Mouse (Mus musculus) brain, embryonic 14.5 days (tissue): ENCODE data around the gene Batf3.

Experiments used
- CTCF ChIP-seq: fragments of 200-500 bp; IDR thresholded peaks from 2 replicates; pipeline ENCODE4 v1.5.1; 2012; ENCODE audit warnings: inconsistent platforms, mild to moderate bottlenecking, moderate library complexity, borderline replicate concordance; ENCODE audit not compliant: insufficient read depth, insufficient read length; ENCODE audit errors: extremely low read depth
- POLR2A ChIP-seq: fragments of 200-500 bp; IDR thresholded peaks from 2 replicates; pipeline ENCODE4 v1.6.1; 2012; ENCODE audit warnings: mild to moderate bottlenecking, inconsistent platforms, borderline replicate concordance; ENCODE audit not compliant: poor library complexity, insufficient read depth, insufficient read length, severe bottlenecking; ENCODE audit errors: extremely low read depth

- TF ChIP-seq CTCF (no peak), POLR2A (no peak)
Measured at GRCm38 (mm10) chr1:191099114-191099513, 1.5 kb downstream of the Batf3 start.
